Mouse (Mus musculus) retina, postnatal 7 days (tissue): ENCODE data around the gene Bloc1s3.

Source experiments
- DNase-seq: peaks from one replicate; pipeline ENCODE4 v3.0.0-alpha.2; 2012; ENCODE audit warnings: low read depth, low spot score

Bloc1s3 gene

DNA sequence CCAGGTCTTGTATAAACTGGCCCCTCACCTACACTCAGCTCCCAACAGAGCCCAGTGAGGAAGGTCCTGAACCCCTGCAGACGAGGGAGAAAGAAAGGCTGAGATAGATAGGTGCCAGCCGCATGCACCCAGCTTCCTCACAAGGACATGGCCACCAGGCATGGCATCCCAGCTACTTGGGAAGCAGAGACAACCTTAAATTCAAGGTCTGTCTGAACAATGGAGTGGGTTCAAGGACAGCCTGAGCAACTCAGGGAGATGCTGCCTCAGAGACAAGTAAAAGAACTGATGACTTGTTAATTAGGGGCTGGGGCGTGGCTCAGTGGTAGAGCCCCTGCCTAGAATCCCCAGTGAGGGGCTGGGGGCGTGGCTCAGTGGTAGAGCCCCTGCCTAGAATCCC is 53.0 kb downstream of the Bloc1s3 start:
- no peak for DNase-seq
